Mouse (Mus musculus) heart, postnatal 0 days (tissue): ENCODE data around the gene Tnfrsf1b. TPM values are rescaled to one million over a fixed set of nuclear protein-coding genes. Genes with fewer than 3 reads are reported as not detected.

Experiments used
- ATAC-seq: fragments of 200-750 bp; cut with Nextera tagmentation; 2 replicates; pipeline ENCODE4 v1.8.0; 2017; ENCODE audit warnings: low read depth, moderate number of reproducible peaks, moderate library complexity; ENCODE audit not compliant: insufficient read depth
- DNase-seq: peaks from one replicate; pipeline ENCODE4 v3.0.0-alpha.2; 2016; ENCODE audit warnings: low spot score
- H3K27ac ChIP-seq: fragments of 300-500 bp; sonication (generic); 2 replicates; pipeline ENCODE4 v1.5.1; 2014; ENCODE audit warnings: low read depth, mild to moderate bottlenecking
- H3K27me3 ChIP-seq: fragments of 300-500 bp; sonication (generic); 2 replicates; pipeline ENCODE4 v1.6.1; 2014; ENCODE audit warnings: low read length, mixed read lengths; ENCODE audit not compliant: control insufficient read depth, insufficient read depth
- H3K36me3 ChIP-seq: fragments of 300-500 bp; sonication (generic); replicated peaks from 2 replicates; pipeline ENCODE4 v1.6.1; 2014; ENCODE audit warnings: low read length, mixed read lengths; ENCODE audit not compliant: control insufficient read depth, insufficient read depth
- H3K4me1 ChIP-seq: fragments of 300-500 bp; sonication (generic); 2 replicates; pipeline ENCODE4 v1.6.1; 2014; ENCODE audit warnings: antibody characterized with exemption; ENCODE audit not compliant: control insufficient read depth, insufficient read depth
- H3K4me2 ChIP-seq: fragments of 300-500 bp; sonication (generic); 2 replicates; pipeline ENCODE4 v1.6.1; 2014; ENCODE audit warnings: low read depth, mild to moderate bottlenecking, low read length, moderate library complexity
- H3K4me3 ChIP-seq: fragments of 300-500 bp; sonication (generic); 2 replicates; pipeline ENCODE4 v1.5.1; 2014; ENCODE audit warnings: low read depth, low read length
- H3K9ac ChIP-seq: fragments of 300-500 bp; sonication (generic); replicated peaks from 2 replicates; pipeline ENCODE4 v1.6.1; 2014; ENCODE audit warnings: low read depth, low read length, mixed read lengths
- H3K9me3 ChIP-seq: fragments of 300-500 bp; sonication (generic); replicated peaks from 2 replicates; pipeline ENCODE4 v1.6.1; 2016; ENCODE audit warnings: low read length; ENCODE audit not compliant: control insufficient read depth
- CTCF ChIP-seq: IDR thresholded peaks from 2 replicates; pipeline ENCODE4 v1.5.1; 2016; ENCODE audit warnings: antibody characterized with exemption, control low read depth, low read depth
- EP300 ChIP-seq: IDR thresholded peaks from 2 replicates; pipeline ENCODE4 v1.6.1; 2016; ENCODE audit warnings: antibody characterized with exemption, low read depth
- WGBS: fragments of 180-500 bp; shearing (Covaris S2); extraction: QIAGEN DNeasy Blood & Tissue Kit; methylation state at CpG from one replicate; pipeline ENCODE4 v1.1.7; 2014; 5-methylcytosine and 5-hydroxymethylcytosine counted together
- polyA plus RNA-seq: library from polyadenylated mRNA; unstranded; fragments of >200 nt; fragmentation: Nextera tagmentation; extraction: Ambion mirVana; gene quantifications from 2 replicates; pipeline ENCODE4 v1.2.1, GENCODE M21; 2015
- total RNA-seq: library from RNA; depleted of rRNA; stranded (reverse); fragments of >200 nt; gene quantifications from 2 replicates; pipeline ENCODE4 v1.2.3, GENCODE M21; 2014; ENCODE audit warnings: low replicate concordance

Tnfrsf1b gene
- total and polyA plus RNA-seq, 2 experiments from 2014 or later, result 2.0 to 11.1 TPM

GRCm38 (mm10) chr4:145217046-145217445 is 29.6 kb downstream of the Tnfrsf1b start:
- Histone ChIP-seq H3K4me3 (no peak overlapping the region), H3K27ac (no peak overlapping the region), H3K27me3 (no peaks in the 10 kb centered on the region), H3K36me3 (no peaks in the 10 kb centered on the region), H3K9me3 (no peaks in the 10 kb centered on the region), H3K9ac (no peak overlapping the region), H3K4me1 (no peaks in the 10 kb centered on the region), H3K4me2 (no peak overlapping the region)
- ATAC-seq, result no peak
- no peak for DNase-seq
- TF ChIP-seq CTCF (no peak), EP300 (no peak)
- 75% methylated on average over 6 of the region's 6 CpGs for WGBS

GRCm38 (mm10) chr4:145215396-145215795 is 31.3 kb downstream of the Tnfrsf1b start:
- no peak for ATAC-seq
- Histone ChIP-seq H3K4me3 (no peak overlapping the region), H3K36me3 (no peaks in the 10 kb centered on the region), H3K9ac (no peak overlapping the region), H3K27ac (no peak overlapping the region), H3K4me1 (no peaks in the 10 kb centered on the region), H3K9me3 (no peaks in the 10 kb centered on the region), H3K4me2 (no peak overlapping the region), H3K27me3 (no peaks in the 10 kb centered on the region)
- no peak for DNase-seq
- WGBS, result 67% methylated on average over 2 of the region's 2 CpGs
- TF ChIP-seq CTCF, result no peak
- no peak for TF ChIP-seq EP300

GRCm38 (mm10) chr4:145214786-145215174 is 31.9 kb downstream of the Tnfrsf1b start:
- H3K36me3 ChIP-seq, result no peaks in the 10 kb centered on the region
- WGBS, result 35% methylated on average over 6 of the region's 6 CpGs
- no peak overlapping the region for H3K4me2 ChIP-seq
- no peaks in the 10 kb centered on the region for H3K27me3 ChIP-seq
- H3K4me1 ChIP-seq, result no peaks in the 10 kb centered on the region
- H3K4me3 ChIP-seq, result no peak overlapping the region
- no peak overlapping the region for H3K9ac ChIP-seq
- ATAC-seq (peak; percentile 19; the same call in 1 of the 2 replicates), DNase-seq (no peak)
- TF ChIP-seq EP300 (no peak), CTCF (no peak)
- no peak overlapping the region; the same call in 1 of the 2 replicates for H3K27ac ChIP-seq
- H3K9me3 ChIP-seq, result no peaks in the 10 kb centered on the region

- no peak overlapping the region for H3K9ac ChIP-seq
- no peaks in the 10 kb centered on the region for H3K27me3 ChIP-seq
- no peaks in the 10 kb centered on the region for H3K9me3 ChIP-seq
- no peak overlapping the region for H3K4me2 ChIP-seq
- WGBS, result 32% methylated on average over 8 of the region's 8 CpGs
- no peak overlapping the region for H3K4me3 ChIP-seq
- no peak overlapping the region for H3K27ac ChIP-seq
- peak; percentile 92 for TF ChIP-seq CTCF
- no peak for TF ChIP-seq EP300
- peak; percentile 80 for ATAC-seq
- peak; percentile 74 for DNase-seq
- H3K36me3 ChIP-seq, result no peaks in the 10 kb centered on the region
- no peaks in the 10 kb centered on the region for H3K4me1 ChIP-seq
Measured at GRCm38 (mm10) chr4:145213999-145214785, 32.5 kb downstream of the Tnfrsf1b start.

GRCm38 (mm10) chr4:145211076-145211475 is 35.6 kb downstream of the Tnfrsf1b start:
- 48% methylated on average over 2 of the region's 2 CpGs for WGBS
- H3K36me3 ChIP-seq, result no peaks in the 10 kb centered on the region
- H3K9me3 ChIP-seq, result no peaks in the 10 kb centered on the region
- TF ChIP-seq CTCF (no peak), EP300 (no peak)
- H3K27me3 ChIP-seq, result no peaks in the 10 kb centered on the region
- H3K4me1 ChIP-seq, result no peaks in the 10 kb centered on the region
- no peak overlapping the region for H3K4me2 ChIP-seq
- no peak overlapping the region for H3K27ac ChIP-seq
- H3K9ac ChIP-seq, result no peak overlapping the region
- no peak for ATAC-seq
- H3K4me3 ChIP-seq, result no peak overlapping the region
- no peak for DNase-seq

GRCm38 (mm10) chr4:145210564-145210963 is 36.1 kb downstream of the Tnfrsf1b start:
- H3K4me3 ChIP-seq, result no peak overlapping the region
- ATAC-seq, result no peak
- WGBS, result 84% methylated on average over 5 of the region's 5 CpGs

More at GRCm38 (mm10) chr4:145210564-145210963, 36.1 kb downstream of the Tnfrsf1b start:
- H3K36me3 ChIP-seq, result no peaks in the 10 kb centered on the region
- no peak overlapping the region for H3K27ac ChIP-seq
- H3K9ac ChIP-seq, result no peak overlapping the region
- TF ChIP-seq EP300, result no peak
- TF ChIP-seq CTCF, result no peak
- no peaks in the 10 kb centered on the region for H3K4me1 ChIP-seq
- DNase-seq, result no peak
- H3K4me2 ChIP-seq, result no peak overlapping the region
- H3K9me3 ChIP-seq, result no peaks in the 10 kb centered on the region
- no peaks in the 10 kb centered on the region for H3K27me3 ChIP-seq
